Mouse (Mus musculus) lung, adult 18-20 months (tissue): ENCODE data around the gene Chd9.
"Not testable (repeated sequence)": the region's sequence is repeated elsewhere in the genome, so short reads cannot be mapped to it uniquely, and the experiment has no call there.

Source experiments
- DNase-seq, 2 experiments: peaks; one replicate each; pipeline ENCODE4 v3.0.0; 2022; ENCODE audit warnings: mixed read lengths in 2 of 2

Chd9 gene

DNA sequence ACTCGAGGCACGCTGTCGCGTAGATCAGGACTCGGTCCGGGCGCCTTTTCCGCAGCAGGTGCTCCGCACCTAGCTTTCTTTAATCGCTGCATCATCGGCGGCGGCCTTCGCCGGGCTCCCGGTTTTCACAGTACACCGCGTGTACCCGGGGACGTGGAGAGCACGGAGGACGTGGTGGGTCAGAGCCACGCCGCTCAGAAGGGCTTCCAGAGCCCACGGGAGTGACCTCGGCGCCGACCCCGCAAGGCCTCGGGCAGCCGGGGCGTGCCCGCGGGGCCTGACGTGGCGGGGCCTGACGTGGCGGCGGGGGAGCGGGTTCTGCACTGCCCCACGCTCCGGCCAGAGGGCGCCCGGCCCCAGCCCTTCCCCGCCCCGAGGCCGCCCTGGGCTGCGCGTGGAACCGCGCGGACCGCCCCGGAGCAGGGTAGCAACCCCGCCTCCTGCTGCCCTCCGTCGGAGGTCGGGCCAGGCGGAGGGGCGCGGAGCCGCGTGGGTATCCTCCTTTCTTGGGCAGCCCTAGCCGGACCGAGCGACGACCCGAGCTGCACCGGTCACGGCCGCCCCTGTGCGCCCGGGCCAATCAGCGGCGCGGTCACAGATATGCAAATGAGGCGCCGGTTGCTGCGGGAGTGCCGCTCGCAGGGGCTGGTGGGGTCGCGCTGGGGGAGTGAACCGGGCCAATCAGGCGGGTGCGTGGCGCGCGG is 79.8 kb downstream of the Chd9 start:
- DNase-seq = peak; percentile 98

DNA sequence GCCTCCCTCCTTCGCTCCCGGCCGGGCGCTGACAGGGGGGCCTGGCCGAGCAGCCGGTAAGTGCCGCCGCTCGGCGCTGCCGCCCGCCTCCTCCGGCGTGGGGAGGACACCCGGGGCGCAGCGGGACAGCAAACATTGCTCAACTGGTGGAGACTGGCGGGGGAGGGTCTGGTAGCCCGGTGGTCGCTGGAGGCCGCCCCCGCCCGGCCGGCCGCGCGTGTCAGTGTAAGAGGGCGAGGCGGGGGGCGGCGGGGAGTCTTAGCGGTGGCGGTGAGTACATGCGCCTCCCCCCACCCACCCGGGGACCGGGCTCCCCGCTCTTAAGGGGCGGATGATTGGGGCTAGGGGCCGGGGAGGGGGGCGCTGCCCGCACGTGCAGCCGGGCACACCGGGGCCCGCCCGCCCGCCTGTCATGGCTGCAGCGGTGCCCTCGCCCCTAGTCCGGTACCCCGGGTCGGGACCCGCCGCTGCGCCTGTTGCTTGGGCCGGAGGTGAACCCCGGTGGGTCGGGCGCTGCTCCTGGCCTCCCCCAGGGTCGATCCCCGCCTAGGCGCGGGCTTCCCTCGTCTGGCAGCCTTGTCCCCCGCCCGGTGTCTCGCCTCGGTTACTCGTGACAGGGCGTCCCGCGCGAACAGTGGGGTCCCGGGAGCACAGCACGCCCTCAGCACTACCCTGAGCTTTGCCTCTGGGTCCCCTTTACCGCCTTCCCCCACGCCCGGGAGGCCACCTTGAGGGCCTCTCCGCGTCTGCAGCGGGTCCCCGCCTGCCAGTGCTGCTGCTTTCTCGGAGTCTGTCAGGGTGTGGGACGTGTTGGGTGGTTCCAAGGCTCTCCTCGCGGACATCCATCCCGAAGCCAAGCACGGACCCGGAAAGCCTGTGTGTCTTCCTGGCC is 80.7 kb downstream of the Chd9 start:
- peak; percentile 67 for DNase-seq

DNA sequence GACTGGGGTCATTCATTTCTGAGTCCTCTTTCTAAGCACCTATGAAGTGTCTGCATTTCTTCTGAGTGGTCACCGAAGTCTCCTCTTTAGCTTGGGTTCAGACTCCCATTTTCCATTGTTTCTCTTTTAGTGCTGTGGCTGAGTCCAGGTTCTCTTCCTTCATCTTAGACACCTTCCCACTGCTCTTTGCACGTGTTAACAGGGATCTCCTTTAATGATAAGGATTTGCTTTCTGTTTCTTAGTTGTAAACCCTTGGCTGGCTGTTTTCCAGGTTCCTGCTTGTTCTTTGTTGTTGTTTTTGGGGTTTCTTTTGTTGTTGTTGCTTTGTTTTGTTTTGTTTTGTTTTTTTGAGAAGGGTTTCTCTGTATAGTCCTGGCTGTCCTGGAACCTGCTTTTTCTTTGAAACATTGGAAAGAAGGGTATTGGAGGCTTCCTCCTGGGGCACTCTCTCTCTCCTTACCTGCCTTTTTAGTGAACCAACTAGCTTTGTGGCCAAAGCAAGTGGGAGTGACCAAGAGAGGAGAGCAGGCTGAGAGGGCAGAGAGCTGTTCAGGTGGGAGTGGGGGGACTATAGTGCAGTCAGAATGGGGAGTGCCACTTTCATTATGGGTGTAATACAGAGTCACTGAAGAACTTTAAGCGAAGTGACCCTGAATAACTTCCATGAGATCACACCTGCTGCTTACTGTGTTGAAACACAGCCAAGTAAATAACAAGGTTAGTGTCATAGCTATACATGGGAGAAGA is 95.2 kb downstream of the Chd9 start:
- no peak for DNase-seq

DNA sequence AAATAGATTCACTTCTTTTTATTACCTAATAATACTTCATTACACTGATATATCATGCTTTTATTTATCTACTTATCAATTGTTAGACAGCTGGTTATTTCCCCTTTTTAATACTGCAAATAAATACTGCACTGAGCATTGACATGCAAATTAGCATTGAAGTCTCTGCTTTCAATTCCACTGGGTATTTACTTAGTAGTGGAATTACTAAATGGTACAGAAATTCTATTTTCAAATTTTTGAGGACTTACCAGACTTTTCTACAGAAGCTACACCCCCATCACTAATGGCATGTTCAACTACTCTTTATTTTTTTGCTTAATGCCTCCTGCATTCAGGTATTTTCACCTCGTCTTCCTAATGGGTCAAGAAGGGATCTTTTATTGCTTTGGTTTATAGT is 100.3 kb downstream of the Chd9 start:
- DNase-seq = no peak

DNA sequence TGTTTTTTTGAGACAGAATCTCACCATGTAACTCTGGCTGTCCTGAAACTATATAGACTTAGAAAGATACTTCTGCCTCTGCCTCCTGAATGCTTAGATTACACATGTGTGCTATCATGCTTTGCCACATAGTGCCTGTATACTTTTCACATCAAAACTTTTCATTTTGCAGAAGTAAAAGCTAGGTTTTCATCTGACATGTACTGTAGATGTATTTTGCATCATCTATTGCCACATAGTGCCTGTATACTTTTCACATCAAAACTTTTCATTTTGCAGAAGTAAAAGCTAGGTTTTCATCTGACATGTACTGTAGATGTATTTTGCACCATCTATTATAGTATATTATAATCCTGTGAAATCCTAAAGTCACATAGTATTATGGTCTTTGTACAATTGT is 102.0 kb downstream of the Chd9 start:
- DNase-seq = not testable (repeated sequence)

DNA sequence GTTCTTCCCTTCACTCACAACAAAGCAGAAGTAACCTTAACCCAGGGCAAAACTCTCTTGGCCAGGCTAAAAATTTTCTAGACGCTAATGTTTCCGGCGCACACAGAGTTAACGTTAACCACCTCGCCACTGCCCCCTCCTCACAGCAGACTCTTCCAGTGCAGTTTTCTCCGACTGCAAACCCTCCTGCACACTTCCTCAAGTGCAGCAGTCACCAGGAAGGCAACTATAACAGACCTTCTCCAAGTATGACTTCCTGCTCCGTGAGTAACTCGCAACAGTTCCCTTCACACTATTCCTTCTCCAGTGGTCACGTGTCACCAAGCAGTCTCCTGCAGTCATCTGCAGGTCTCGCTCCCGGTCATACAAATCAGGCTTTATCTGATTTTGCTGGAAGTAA is 104.8 kb downstream of the Chd9 start:
- no peak for DNase-seq

DNA sequence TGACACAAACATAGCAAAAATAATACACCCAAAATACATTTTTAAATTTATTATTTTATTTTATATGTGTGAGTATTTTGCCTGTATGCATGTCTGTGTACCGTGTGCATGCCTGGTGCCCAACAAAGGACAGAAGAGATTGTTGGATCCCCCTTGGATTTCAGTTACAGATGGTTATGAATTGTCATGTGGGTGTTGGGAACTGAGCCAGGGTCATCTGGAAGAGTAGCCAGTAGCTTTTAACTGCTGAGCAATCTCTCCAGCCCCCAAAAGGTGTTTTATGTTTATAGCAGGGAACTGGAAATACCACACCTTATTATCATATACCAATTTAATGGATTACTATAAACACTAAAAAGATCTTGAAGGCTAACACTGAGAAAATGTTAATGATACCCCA is 106.6 kb downstream of the Chd9 start:
- no peak for DNase-seq

DNA sequence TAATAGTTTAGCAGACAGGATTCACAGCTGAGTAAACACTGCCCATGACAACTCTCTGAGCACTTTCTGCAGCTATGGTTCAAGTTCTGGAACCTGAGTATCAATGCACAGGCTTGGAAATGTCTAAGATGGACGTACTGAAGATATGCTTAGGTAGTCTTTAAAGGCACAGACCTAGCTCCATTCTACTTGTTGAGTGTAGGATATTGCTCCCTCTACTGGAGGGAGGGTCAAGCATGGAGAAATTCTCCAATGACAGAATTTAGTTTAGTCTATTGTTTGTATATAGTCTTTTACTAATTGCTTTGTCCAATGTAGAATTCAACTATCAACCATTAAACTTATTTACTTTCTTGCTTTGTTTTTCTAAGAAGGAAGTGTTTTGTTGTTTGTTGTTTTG is 108.7 kb downstream of the Chd9 start:
- DNase-seq = peak in 1 of 2 experiments; percentile 32

DNA sequence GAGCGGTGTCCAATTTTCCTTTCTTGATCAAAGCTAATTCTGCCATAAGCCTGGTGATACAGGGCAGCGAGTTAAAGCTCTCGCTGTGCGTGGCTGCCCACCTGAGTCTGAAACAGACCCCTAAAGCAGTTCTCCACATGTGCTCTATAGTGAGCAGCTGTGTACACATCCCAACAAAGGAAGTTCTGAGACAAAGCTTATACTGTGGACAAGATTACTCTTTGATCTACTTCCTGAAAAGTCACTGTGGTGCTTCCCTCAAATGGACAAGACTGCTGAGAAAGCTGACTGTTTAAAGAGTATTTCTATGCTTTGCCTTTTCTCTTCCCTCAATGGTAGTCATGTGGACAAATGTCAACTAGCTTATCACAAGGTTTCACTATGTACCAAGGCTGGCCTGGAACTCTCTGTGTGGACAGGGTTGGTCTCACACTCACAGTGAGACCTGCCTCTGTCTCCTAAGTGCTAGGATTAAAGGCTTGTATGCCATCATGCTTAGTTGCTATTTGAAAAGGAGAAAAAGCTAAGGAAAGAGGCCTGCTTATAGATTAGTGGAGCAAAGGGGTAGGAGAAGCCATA is 110.3 kb downstream of the Chd9 start:
- DNase-seq = no peak

DNA sequence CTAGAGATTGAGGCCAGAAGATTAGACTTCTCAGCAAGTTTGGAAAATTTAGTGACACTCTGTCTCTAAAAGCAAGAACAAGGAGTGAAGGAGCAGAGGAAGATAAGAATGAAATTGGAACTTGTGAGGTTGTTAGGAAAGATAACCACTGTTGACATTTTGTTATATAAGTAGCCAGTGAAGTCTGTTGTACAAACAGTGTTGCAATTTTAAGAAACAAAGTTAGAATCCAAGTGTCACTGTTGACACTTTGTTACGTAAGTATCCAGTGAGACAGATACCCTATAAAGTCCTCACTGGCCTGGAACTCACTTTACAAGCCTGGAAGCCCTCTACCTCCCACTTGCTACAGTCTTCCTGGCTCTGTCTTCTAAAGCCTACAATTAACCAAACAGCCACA is 111.7 kb downstream of the Chd9 start:
- DNase-seq = no peak

DNA sequence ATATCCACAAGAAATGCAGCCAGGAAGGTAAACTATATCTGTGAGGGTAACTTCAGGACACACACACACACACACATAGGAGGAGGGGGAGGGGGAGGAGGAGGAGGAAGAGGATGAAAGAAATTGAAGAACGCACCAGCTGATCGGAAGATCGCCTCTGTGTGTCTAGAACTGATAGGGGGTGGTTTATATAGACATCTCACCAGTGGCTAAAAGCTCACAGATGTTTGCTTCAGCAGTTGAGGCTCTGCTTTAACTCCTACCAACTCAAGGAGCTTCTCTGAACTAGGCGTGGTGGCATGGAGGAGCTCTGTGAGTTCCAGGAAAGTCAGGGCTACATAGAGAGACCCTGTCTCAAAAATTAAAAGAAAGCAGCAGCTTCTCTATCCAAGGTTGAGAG is 115.6 kb downstream of the Chd9 start:
- no peak for DNase-seq

DNA sequence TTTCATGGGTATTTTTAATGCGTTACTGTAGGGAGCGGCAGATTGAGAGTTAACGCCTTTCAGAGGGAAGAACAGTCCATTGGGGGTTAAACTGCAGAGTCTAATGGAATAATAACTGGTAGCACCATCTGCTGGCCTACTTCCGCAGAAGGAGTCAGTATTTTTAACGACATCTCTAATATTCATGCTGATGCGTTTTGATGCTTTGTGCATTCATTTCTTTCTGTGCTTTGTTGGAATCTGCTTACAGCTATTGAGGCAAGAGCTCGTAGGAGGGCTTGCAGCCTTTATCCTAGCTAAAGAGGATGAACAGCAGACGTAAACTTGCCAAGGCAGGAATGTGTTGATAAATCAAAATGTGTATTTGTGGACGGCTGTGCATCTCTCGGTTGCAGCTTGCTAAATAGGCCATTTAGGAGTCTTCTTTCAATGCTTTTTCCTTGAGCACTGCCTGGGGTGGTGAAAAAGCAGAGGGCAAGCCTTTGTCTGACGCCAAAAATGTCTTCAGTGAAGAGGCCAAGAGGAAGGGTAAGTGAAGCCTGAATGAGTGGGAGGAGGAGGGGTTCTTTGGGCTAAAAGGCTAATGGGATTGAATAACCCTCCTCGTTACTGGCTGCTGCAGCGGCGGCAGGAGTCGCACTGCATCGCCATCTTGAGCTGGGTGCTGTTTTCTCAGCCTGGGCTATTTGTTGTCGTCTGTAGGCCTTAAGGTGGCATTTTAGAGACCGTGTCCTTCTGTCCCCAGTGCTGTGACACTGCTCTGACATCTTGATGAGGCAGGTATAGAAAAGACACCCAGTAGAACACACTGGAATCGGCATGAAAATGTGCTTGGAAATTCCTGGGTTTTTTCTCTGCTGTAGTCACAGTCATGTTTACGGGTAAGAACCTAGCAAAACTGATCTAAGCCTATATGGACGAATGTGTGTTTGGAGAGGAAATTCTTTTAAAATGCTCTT is 126.9 kb downstream of the Chd9 start:
- peak; percentile 67 for DNase-seq

DNA sequence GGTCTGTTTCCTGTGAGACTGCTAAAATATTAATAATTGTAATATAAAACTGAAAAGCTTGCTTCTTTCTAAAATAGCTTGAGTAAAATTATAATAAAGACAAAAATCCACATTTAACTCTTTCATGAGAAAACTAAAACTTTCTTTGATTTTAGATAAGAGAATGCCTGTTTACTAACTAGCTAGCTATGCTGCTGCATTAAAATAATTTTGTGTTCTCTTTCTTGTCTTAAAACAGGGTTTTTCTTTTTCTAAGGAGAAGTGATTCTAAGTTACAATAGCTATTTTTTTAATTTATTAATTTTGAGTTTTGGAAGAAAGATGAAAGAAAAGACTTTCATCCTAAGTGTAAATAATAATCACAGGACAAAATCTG is 127.6 kb downstream of the Chd9 start:
- no peak for DNase-seq

DNA sequence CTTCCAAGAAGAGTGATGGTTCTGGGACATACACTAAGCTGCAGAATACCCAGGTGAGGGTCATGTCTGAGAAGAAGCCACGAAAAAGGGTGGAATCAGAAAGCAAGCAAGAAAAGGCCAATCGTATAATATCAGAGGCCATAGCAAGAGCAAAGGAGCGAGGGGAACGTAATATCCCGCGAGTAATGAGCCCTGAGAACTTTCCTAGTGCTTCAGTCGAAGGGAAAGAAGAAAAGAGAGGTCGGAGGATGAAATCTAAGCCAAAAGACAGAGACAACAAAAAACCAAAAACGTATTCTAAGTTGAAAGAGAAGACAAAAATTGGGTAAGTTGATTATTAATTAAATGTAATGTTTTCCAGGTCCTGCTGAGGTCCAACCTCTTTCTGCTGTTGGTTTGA is 128.2 kb downstream of the Chd9 start:
- DNase-seq = no peak

DNA sequence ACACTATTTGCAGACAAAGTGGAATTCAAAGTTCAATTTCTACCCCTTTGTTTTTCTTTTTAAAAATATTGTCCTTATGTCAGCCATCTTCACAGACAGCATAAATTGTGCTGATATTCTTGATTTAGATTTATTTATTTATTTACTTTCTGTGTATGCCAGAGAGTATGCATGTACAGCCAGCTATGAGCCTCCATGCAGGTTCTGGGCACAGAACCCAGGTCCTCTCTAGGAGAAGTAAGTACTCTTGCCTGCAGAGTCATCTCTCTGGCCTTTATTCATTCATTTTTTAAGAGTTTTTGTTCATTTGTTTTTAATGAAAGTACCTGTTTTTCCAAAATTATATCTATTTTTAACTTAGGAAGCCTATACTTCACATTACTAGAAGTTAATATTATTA is 129.6 kb downstream of the Chd9 start:
- no peak for DNase-seq

DNA sequence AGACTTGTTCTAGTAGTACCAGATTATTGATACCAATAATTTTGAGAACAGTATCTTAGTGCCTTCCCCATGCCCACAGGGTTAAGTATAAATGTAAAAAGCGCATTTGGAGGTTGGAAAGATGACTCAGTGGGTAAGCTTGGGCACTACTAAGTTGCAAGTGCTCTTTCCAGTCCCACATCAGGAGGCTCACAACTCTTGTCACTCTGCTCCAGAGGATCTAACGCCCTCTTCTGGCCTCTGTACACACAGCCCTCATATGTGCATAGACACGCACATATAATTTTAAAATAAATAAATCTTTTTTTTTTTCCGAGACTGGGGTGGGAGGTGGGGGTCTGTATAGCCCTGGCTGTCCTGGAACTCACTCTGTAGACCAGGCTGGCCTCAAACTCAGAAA is 131.6 kb downstream of the Chd9 start:
- no peak for DNase-seq

DNA sequence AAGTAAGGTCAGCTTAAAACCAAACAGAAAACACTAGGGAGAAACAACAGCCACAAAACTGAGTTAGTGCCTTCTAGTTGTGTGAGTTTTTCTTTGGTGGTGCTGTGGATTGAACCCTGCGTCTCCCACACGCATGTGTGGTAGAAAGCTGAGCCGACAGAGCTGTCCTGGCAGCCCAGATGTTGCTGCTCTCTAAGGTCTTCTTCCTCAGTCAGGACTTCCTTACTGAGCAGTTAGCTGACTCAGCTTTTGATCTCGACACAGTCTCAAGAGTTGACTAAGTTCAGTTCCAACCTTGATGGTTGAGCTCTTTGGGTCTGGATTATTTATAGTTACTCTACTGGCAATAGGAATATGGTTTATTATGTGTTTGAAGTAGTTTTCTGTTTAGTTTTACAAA is 133.5 kb downstream of the Chd9 start:
- no peak for DNase-seq

DNA sequence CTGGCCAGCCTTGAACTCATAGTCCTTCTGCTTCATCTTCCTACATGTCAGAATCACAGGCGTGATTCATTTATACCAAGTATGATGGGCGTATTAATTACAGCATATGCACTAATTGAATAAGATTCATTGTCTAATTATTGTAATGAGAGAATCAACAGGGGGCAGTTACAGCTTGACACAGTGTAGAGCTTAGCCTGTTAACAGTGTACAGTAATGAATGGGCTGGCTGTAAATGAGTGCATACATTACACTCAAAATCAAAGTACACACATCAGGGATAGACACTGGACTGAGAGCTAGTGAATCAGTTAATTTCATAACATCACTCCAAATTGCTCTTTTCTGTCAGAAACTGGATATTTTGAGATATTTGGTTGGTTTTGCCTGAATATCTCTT is 135.9 kb downstream of the Chd9 start:
- no peak for DNase-seq

DNA sequence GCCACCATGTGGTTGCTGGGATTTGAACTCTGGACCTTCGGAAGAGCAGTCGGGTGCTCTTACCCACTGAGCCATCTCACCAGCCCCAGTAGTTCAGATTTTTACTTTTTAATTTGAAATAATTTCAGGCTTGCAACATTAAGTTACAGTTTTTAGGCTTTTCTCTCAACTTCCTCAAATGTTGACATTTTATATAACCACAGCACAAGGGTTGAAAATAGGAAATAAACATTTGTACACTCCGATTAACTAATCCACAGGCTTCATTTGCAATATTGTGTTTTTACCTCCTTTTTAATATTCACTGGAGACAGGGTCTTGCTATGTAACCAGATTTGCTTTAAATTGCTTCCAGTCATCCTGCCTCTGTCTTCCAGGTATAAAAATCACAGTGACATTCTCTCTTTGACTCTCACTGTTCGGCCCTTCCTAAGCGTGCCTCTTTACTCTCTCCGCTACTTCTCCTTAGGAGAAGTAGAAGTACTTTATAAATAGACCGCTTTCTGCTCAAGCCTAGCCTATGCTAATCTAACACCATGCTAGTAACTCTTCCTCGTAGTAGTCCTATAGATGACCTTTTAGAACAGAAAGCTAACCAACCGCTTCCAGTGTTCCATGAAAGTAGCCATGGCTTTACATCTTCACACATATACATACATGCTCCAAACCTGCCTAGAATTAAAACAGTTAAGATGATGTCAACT is 137.5 kb downstream of the Chd9 start:
- DNase-seq = no peak

DNA sequence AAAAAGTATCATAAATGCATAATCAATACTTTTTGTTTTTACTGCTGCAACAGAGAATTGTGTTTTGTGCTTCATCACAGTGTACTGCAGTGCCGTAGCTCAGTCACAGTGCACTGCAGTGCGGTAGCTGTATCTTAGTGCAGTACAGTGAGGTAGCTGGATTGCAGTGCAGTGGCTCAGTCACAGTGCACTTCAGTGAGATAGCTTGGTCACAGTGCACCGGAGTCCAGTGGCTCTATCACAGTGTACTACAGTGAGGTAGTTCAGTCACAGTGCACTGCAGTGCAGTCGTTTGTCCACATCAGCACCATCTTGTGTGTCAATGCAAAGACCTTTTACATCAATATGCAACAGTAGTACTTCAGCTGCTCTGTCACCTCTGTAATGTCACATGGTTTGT is 140.2 kb downstream of the Chd9 start:
- no peak for DNase-seq

DNA sequence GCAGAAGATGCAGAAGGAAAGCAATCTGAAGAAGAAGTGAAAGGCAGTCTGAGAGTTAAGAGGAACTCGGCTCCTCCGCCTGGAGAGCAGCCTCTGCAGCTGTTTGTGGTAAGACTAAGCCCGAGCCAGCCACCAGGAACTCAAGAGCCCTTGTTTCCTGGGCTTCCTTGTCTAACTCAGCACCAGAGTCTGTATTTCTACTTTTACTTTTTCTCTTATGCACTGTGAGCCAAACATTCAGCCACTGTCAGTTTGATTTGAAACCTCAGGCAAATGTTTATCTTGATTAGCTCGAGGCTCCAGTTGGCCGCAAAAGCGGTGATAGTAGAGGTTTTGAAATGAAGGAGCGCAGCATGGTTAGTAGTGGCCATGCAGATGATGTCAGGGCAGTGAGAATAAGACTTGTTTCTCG is 148.8 kb downstream of the Chd9 start:
- peak; percentile 24 to 31 for DNase-seq
